Mouse (Mus musculus) ES-E14 (cell line): ENCODE measurements at regions not wholly inside any gene's neighbourhood (a gene's known extent, or its start where the extent isn't known, plus 50 kb on each side); places are given as distances from the start of the nearest gene placed in this dataset.

ENCODE experiments used
- DNase-seq: peaks from one replicate; pipeline ENCODE4 v3.0.0-alpha.2; 2013; ENCODE audit warnings: low read depth, low spot score
- H3K27ac ChIP-seq: 2 replicates; pipeline ENCODE4 v1.5.1; 2012; ENCODE audit warnings: low read depth, mild to moderate bottlenecking, low read length, moderate library complexity, mixed read lengths; ENCODE audit not compliant: poor library complexity, insufficient read depth, severe bottlenecking
- H3K36me3 ChIP-seq: 2 replicates; pipeline ENCODE4 v1.6.1; 2012; ENCODE audit warnings: mild to moderate bottlenecking, low read length, moderate library complexity, mixed read lengths; ENCODE audit not compliant: control insufficient read depth, poor library complexity, insufficient read depth, severe bottlenecking
- H3K4me1 ChIP-seq, 2 experiments: fragments of 150-350 bp in 1 of 2; sonication (generic) in 1 of 2; 2 replicates each; pipeline ENCODE4 v1.6.1; 2012; ENCODE audit warnings: low read length in 2 of 2, mild to moderate bottlenecking in 1 of 2, mixed read lengths in 1 of 2; ENCODE audit not compliant: control insufficient read depth in 2 of 2, insufficient read depth in 2 of 2, poor library complexity in 1 of 2
- H3K4me3 ChIP-seq, 2 experiments: fragments of 150-350 bp in 1 of 2; sonication (generic) in 1 of 2; 2 replicates each; pipeline ENCODE4 v1.5.1; 2012; ENCODE audit warnings: low read length in 2 of 2, low read depth in 1 of 2, mild to moderate bottlenecking in 1 of 2, mixed read lengths in 1 of 2; ENCODE audit not compliant: insufficient read depth in 1 of 2, poor library complexity in 1 of 2, severe bottlenecking in 1 of 2
- H3K9ac ChIP-seq: 2 replicates; pipeline ENCODE4 v1.6.1; 2012; ENCODE audit warnings: low read depth, mild to moderate bottlenecking, low read length, mixed read lengths; ENCODE audit not compliant: poor library complexity, insufficient read depth, severe bottlenecking
- H3K9me3 ChIP-seq: fragments of 150-350 bp; sonication (generic); 2 replicates; pipeline ENCODE4 v1.6.1; 2012; ENCODE audit warnings: low read depth, mild to moderate bottlenecking, low read length; ENCODE audit not compliant: control insufficient read depth, insufficient read depth
- CHD2 ChIP-seq: IDR thresholded peaks from 2 replicates; pipeline ENCODE4 v1.6.1; 2014; ENCODE audit warnings: mild to moderate bottlenecking, low read depth, low read length, inconsistent platforms
- HCFC1 ChIP-seq: IDR thresholded peaks from 2 replicates; pipeline ENCODE4 v1.6.1; 2012; ENCODE audit warnings: low read length, inconsistent platforms, borderline replicate concordance; ENCODE audit not compliant: insufficient read depth
- MAFK ChIP-seq: IDR thresholded peaks from 2 replicates; pipeline ENCODE4 v1.6.1; 2014; ENCODE audit warnings: mild to moderate bottlenecking, low read depth, low read length, inconsistent platforms; ENCODE audit not compliant: insufficient read depth
- ZC3H11A ChIP-seq: IDR thresholded peaks from 2 replicates; pipeline ENCODE4 v1.6.1; 2012; ENCODE audit warnings: low read depth, mild to moderate bottlenecking, inconsistent platforms, low read length, borderline replicate concordance
- ZNF384 ChIP-seq: IDR thresholded peaks from 2 replicates; pipeline ENCODE4 v1.6.1; 2012; ENCODE audit warnings: low read depth, low read length, inconsistent platforms
- in situ Hi-C, 2 experiments: fragments of 600-800 bp; cut with MboI; formaldehyde crosslinking; loops; one replicate each; pipeline ENCODE4 v1.15.1; 2025; ENCODE audit warnings: low sequenced_read_pairs in 2 of 2, inconsistent platforms in 1 of 2; ENCODE audit not compliant: unreplicated experiment in 2 of 2

DNA sequence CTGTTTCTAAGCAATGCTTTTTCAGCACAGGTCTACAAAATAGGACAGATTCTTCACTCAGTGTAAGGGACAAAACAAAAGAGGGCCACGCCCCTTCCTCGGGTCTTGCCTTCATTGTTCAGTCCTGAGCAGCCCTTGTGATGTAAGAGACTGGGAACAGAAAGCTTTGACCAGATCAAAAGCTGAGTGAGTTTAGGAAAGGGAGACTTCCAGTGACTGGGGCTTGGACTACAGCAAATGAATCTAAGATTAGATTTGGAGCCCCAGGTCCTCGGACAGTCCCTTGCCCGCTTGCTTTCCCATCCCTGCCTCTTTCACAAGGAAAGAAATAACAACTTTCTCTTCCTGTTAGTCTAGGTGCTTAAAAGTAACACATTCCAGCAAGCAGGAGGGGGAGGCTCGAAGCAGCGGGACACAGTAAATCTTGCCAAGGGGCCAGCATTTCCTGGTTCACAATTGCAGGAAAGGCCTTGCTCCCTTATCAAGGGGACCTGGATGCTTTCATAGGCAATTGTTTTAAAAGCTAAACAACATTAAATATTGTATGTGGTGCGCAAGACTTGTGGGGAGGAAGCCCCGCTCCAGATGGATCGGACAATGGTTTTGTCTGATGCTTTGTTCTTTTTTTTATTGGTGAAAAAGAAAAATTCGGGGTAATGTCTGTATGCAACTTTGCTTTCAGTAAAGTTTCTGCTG is 333.4 kb downstream of the Fat4 start:
- Histone ChIP-seq H3K36me3 (no peaks in the 10 kb centered on the region), H3K4me3 (0 out of 4 replicates have a peak overlapping the region, but pooled peaks of 1 of the 2 experiments have one; percentile 18), H3K4me1 (no peaks in the 10 kb centered on the region), H3K27ac (no peak overlapping the region), H3K9ac (no peak overlapping the region), H3K9me3 (no peaks in the 10 kb centered on the region)
- in situ Hi-C loops = no loop called here
- no peak for TF ChIP-seq ZC3H11A
- no peak for TF ChIP-seq ZNF384
- no peak for TF ChIP-seq HCFC1
- no peak for TF ChIP-seq CHD2
- TF ChIP-seq MAFK = no peak
- DNase-seq = peak; percentile 80

DNA sequence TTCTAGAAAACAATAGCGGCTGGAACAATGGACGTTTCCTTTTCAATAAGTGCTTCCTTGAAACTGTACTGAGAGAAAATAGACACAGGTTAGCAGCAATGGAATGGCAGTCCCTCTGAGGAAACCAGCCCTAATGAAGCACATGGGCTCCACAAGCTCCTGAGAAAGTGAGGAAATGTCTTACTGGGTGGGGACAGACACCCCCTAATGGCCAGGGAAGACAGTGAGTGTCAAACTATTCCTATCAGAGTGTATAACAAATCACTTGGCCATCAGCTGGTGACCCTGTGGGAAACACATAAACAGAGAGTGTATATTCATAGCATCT is 333.9 kb downstream of the Fat4 start:
- TF ChIP-seq CHD2 (no peak), ZNF384 (no peak), ZC3H11A (no peak), HCFC1 (no peak), MAFK (no peak)
- H3K9ac ChIP-seq = no peak overlapping the region
- H3K27ac ChIP-seq = no peak overlapping the region
- no peaks in the 10 kb centered on the region for H3K36me3 ChIP-seq
- no peak overlapping the region for H3K4me3 ChIP-seq
- peak; percentile 9 for DNase-seq
- in situ Hi-C loops = no loop called here
- H3K9me3 ChIP-seq = no peaks in the 10 kb centered on the region
- no peaks in the 10 kb centered on the region for H3K4me1 ChIP-seq

DNA sequence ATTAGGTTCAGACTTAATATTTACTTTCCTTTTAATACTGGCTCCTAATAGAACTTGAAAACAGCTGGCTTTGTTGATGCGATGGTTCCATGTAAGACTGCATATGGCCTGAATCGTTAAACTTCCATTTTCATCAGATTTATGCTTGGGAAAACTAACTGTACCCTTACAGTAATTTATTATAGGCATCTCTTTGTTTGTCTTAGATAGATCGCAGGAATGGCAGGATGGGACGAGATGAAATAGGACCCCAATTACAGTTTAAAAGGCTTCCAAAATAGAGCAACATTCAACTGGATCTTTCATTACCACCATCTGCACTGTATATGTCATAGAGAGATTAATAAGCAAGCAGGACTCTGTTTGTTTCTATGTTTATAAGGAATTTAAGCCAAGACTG is 335.3 kb downstream of the Fat4 start:
- in situ Hi-C loops = no loop called here
- TF ChIP-seq CHD2 (no peak), ZNF384 (no peak), ZC3H11A (no peak), MAFK (no peak), HCFC1 (no peak)

DNA sequence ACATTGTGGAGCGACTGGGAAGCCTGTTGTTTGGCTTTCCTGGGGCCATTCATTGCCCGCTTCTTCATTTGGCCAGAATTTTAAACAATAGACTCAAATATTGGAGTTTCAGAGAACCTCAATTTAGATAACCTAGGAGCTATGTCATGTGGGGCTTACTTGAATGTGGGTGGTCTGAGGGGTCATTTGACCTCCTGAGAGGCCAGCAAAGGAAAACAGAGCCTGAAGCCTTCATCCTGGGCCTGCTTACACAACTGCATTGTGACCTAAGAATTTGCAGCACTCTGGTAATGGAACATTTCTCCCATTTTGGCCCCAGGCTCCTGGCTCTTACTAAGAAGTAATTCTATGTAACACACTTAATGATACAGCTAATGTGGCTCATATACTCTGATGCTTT is 348.2 kb downstream of the Fat4 start:
- Histone ChIP-seq H3K9me3 (no peaks in the 10 kb centered on the region), H3K9ac (no peak overlapping the region), H3K27ac (no peak overlapping the region), H3K4me3 (no peak overlapping the region), H3K36me3 (no peaks in the 10 kb centered on the region), H3K4me1 (no peaks in the 10 kb centered on the region)
- in situ Hi-C loops = no loop called here
- TF ChIP-seq ZNF384 = no peak
- no peak for TF ChIP-seq CHD2
- no peak for TF ChIP-seq HCFC1
- DNase-seq = no peak

More for the DNA sequence above, 335.3 kb downstream of the Fat4 start:
- DNase-seq = no peak
- H3K27ac ChIP-seq = no peak overlapping the region
- H3K9me3 ChIP-seq = no peaks in the 10 kb centered on the region
- H3K4me3 ChIP-seq = no peak overlapping the region
- no peaks in the 10 kb centered on the region for H3K36me3 ChIP-seq
- no peak overlapping the region for H3K9ac ChIP-seq
- H3K4me1 ChIP-seq = no peaks in the 10 kb centered on the region

DNA sequence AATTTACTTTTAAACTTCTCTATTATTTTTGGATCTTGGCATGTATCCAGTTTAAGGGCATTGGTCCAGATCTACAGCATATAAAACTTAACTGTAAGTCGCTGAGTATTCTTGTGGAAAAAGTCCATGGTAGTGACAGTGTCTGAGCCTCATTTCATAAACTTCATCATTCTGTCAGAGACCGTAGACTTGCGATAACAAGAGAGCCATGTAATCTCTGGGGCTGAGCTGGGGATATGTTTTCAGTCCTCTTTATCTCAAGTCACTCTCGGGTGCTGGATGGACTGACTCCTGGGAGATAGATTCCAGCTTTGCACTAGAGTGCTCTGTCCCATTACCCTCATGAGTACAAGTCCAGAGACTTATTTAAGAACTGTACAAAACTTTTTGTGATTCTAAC is 362.0 kb downstream of the Fat4 start:
- TF ChIP-seq CHD2 (no peak), ZNF384 (no peak), MAFK (no peak), ZC3H11A (no peak), HCFC1 (no peak)
- no peaks in the 10 kb centered on the region for H3K9me3 ChIP-seq
- no peak overlapping the region for H3K4me3 ChIP-seq
- no peak overlapping the region for H3K27ac ChIP-seq
- H3K36me3 ChIP-seq = no peaks in the 10 kb centered on the region
- DNase-seq = no peak
- H3K4me1 ChIP-seq = no peaks in the 10 kb centered on the region
- no peak overlapping the region for H3K9ac ChIP-seq
- in situ Hi-C loops = no loop called here
